Mouse (Mus musculus) left cerebral cortex, postnatal 10 days (tissue): ENCODE measurements around the gene Myo1f. TPM values are rescaled to one million over a fixed set of nuclear protein-coding genes. Genes with fewer than 3 reads are reported as not detected.
A peak's percentile ranks its signal among the peaks of the same experiment; 100 is the strongest.

Source experiments
- DNase-seq, 2 experiments: peaks; one replicate each; pipeline ENCODE4 v3.0.0; 2021 to 2022; ENCODE audit warnings: low spot score in 2 of 2, mixed read lengths in 1 of 2; ENCODE audit errors: extremely low spot score in 1 of 2
- intact Hi-C: fragments of 180-260 bp; cut with DNase I; formaldehyde crosslinking; loops from one replicate; pipeline ENCODE4 v1.15.1; 2025
- total RNA-seq, 2 experiments: library from RNA; stranded (reverse); gene quantifications; 2 replicates each; pipeline ENCODE4 v1.2.3; 2021

Myo1f gene
- total RNA-seq = 1 to 10 TPM; 1.4 to 1.8 TPM

GRCm38 (mm10) chr17:33555223-33555855 is at the start of gene Myo1f:
Gene Myo1f, plus strand, starts transcription at chr17:33555707.
- intact Hi-C loops = no loop called here
- DNase-seq = peak in 1 of 2 experiments; percentile 33

- no peak for DNase-seq
- intact Hi-C loops = no loop called here
These were observed 47.1 kb upstream of the Myo1f start for GRCm38 (mm10) chr17:33508386-33508785.

GRCm38 (mm10) chr17:33510172-33510571 is 45.3 kb upstream of the Myo1f start:
- intact Hi-C loops = no loop called here
- no peak for DNase-seq

DNA sequence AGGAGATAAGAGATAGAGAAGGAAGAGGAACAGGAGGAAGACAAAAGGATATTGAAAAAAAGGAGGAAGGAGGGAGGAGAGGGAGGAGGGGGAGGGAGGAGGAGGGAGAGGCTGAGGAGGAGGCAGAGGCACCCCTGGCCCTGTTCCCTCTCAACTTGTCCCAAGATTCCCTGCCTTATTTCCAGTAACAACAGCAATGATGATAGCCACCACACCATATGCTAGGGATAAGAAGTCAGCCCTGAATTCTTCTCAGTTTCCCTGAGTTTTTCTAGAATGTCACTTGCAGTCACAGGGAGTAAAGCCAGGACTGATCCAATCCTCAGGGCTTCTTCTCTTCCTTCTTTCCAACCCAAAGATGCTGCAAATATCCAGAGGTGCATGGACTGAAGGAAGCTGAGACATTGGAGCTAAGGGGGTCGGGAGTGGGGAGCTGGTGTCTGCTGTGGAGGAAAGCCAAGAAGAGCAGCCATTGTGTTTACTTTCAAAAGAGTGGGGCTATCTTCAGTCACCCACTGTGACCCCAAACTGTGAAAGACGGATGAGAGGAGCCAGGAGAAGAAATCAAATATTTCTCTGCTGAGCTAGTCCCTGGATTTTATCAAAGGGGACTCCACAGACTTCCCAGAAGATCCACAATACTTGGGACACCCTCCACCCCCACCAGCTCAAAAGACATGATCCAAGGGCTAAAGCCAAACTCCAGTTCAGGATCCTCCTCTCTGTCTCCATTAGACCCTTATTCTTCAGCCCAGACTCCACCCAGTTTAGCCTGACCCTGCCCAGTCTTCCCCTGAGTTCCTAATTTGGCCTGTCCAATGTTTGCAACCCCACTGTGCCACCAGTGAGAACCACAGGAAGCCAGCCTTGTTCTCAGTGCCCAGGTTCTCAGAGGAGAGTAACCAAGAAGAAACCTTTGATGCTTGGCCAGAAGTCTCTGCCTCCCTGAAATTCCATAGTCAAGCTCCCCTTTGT is 42.8 kb upstream of the Myo1f start:
- DNase-seq = peak in 1 of 2 experiments; percentile 53
- intact Hi-C loops = no loop called here

- intact Hi-C loops = no loop called here
- no peak for DNase-seq
These were observed 41.6 kb upstream of the Myo1f start for GRCm38 (mm10) chr17:33513874-33514273.

- no peak for DNase-seq
- intact Hi-C loops = no loop called here
These were observed 35.1 kb upstream of the Myo1f start for GRCm38 (mm10) chr17:33520366-33520765.

- intact Hi-C loops = no loop called here
These were observed 32.0 kb upstream of the Myo1f start for GRCm38 (mm10) chr17:33523431-33523917.

DNA sequence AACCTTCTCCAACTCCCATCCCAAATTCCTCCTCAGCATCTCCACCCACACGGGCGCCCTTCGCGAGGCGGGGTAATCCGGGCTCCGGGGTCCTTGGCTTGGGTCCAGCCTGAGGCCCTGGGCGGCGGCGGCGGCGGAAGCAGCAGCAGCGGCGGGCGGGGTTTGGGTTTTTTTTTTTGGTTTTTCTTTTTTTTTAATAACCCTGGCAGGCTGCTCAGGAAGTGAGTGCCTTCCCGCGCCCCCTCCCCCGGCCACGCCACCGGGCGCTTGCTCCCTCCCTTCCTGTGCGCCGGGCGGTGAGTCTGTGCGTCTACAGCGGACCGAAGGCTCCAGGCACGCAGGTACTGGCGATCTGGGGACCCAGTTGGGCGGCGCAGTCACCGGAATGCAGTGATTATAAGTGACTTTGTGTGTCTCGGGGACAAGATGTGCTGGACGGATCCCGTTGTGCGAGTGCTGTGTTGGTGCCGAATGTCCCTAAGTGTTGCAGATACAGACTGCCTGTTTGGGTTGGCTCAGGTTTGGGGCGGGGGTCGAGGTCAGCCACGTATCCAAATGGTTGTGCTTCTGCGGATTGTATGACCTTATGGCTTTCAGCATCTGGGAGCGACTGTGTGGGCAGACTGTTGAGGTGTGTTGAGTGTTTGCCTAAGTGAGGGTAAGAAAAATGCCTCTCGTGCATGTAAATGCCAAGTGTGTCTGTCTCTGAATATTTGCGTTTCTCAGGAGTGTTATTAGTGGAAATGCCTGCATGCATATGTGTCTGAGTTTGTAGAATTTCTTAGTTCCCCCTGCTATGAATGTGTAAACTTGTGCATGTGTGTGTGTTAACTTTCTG is 31.4 kb upstream of the Myo1f start, which contains the start of gene Adamts10:
Gene Adamts10 (plus strand): TSS at position 287 of the 838 bp plus-strand sequence.
- intact Hi-C loops = no loop called here
- peak; percentile 20 to 91 for DNase-seq

More at GRCm38 (mm10) chr17:33523431-33523917, 32.0 kb upstream of the Myo1f start:
- DNase-seq = peak in 1 of 2 experiments; percentile 9

GRCm38 (mm10) chr17:33524806-33525373 is 30.6 kb upstream of the Myo1f start:
- intact Hi-C loops = no loop called here

DNA sequence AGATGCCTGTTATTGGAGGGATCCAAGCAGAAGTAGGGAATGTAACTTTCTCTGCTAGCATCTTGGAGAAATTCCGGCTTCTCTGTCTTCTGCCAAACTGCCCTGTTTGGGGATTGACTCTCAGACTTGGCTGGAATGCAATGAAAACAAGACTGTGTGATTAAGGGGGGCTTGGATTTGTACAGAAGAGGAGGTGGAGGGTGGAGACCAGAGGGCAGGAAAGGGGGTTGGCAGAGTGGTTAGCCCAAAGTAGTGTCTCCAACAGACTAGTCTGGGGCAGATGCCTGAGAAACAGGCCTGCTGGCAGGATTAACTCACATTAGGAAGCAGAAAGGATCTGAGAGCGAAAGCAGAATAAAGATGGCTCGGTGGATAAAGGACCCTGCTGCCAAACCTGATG is 29.0 kb upstream of the Myo1f start:
- intact Hi-C loops = no loop called here
- no peak for DNase-seq

More at GRCm38 (mm10) chr17:33524806-33525373, 30.6 kb upstream of the Myo1f start:
- peak in 1 of 2 experiments; percentile 37 for DNase-seq

DNA sequence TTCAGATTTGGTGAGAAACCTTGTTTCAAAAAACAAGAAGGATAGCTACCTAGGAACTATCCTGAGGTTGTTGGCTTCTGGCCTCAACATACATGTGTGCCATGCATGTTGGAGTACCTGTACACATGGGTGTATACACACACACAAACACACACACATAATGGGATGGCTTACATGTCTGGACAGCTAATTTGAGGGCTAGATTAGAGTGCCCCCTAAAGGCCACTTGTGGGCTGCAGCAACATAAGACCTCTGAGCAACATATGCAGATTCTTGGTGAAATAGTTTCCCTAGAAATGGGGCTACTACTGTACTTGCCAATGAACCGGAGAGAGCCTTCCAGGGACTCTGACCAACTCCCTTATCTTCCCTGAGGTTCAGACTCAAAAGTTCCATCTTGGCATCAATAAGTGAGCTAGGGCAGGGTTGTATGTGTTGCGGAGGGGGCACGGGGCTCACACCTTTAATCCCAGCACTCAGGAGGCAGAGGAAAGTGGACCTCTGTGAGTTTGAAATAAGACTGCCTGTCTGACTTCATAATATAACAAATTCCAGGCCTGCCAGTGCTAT is 16.3 kb upstream of the Myo1f start:
- intact Hi-C loops = loop anchor here (5.0 kb wide), 1 partner anchor 102 kb away; no protein-coding TSS in a partner anchor

GRCm38 (mm10) chr17:33539878-33540277 is 15.6 kb upstream of the Myo1f start:
- intact Hi-C loops = loop anchor here (5.0 kb wide), 1 partner anchor 103 kb away; no protein-coding TSS in a partner anchor
- no peak for DNase-seq

More for the DNA sequence above, 16.3 kb upstream of the Myo1f start:
- no peak for DNase-seq

GRCm38 (mm10) chr17:33549212-33549611 is 6.3 kb upstream of the Myo1f start:
- intact Hi-C loops = no loop called here
- DNase-seq = no peak

GRCm38 (mm10) chr17:33550388-33550787 is 5.1 kb upstream of the Myo1f start:
- DNase-seq = peak in 1 of 2 experiments; percentile 51
- intact Hi-C loops = no loop called here

DNA sequence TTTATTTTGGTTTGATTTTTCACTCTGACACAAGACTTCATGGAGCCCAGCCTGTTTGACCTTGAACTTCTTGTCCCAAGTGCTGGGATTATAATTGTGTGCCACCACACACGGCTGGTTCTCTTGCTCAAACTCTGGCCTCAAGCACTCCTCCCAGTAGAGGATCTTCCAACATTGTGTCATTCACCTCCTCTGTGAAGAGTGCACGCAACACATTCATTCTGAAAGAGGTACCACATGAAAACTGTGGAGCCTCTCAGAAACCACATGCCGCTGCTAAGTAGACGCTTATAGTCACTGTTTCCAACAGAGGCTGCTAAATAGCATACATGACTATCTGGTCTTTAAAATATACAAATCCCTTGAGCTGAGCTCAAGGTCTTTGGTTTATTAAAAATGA is 3.4 kb upstream of the Myo1f start:
- intact Hi-C loops = no loop called here
- DNase-seq = no peak

DNA sequence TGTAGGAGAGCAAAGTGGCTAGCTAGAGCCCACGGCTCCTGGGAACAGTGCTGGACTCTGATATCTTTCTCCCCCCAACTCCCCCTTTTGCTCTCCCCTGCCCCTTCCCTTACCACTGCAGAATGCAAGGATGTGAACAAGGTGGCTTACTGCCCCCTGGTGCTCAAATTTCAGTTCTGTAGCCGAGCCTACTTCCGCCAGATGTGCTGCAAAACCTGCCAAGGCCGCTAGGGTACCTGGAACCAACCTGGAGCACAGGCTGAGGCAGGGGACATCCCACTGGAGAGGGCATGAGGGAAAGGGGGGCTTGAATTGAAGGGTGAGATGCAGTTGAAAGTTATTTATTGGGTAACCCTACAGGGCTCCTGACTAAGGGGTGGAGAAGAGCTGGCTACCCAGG is 2.5 kb upstream of the Myo1f start:
- intact Hi-C loops = no loop called here
- peak in 1 of 2 experiments; percentile 60 for DNase-seq

- DNase-seq = no peak
- intact Hi-C loops = no loop called here
These were observed 971 bp upstream of the Myo1f start for GRCm38 (mm10) chr17:33554536-33554935.

DNA sequence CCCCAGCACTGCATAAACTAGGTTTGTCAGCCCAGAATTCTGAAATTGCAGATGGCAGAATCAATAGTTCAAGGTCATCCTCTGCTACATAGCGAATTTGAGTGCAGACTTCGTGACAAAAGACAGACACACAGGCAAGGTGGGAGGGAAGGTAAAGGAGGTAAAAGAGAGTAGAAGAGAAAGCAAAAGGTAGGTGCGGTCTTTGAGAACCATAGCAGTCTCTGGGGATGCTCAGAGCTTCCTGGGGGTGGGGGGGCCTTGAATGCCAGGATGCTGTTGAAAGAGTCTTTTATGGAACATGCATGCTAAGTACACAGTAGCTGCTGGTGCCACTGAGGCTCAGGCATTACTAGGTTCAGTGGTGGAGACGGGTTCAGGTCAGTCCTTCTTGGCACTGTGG is 2.4 kb downstream of the Myo1f start:
- intact Hi-C loops = no loop called here
- no peak for DNase-seq
